Mouse (Mus musculus): ENCODE data around the gene Sh2d4b. TPM values are rescaled to one million over a fixed set of nuclear protein-coding genes. Genes with fewer than 3 reads are reported as not detected.

Sh2d4b gene
- polyA plus RNA-seq, 1 experiment from 2014 or later: 0.74 TPM

DNA sequence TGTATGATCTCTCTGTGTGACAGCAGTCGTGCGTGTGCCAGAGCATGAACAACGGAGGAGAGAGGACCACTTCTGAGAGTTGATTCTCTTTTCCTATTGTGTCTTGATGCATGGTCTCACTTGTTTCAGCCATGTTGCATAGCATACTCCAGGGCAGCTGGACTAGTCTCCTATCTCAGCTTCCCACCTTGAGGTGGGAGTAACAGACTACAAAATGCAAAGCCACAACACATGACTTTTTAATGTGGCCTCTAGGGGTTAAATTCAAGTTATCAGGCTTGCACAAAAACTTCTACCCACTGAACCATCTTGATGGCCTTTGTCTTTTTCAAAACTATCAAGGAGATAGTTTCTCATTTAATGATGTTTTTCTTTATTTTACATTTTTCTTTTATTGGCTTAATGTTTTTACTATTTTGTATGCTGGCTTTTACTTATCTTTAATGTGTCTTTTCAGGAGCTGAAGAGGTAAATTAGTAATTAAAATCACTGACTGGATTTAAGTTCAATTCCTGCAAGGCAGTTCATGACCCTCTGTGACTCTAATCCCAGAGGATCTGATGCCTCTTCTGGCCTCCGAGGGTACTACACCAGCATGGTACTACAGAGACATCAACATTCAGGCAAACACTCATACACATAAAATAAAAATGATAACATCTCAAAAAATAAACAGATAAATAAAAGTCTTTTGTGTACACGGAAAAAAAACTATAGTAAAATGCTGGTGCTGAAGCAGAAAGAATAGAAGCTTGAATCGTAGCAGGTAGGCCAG, 6.5 kb downstream of the Sh2d4b start:
- Histone ChIP-seq H3K27ac (no peak overlapping the region), H3K4me3 (no peak overlapping the region), H3K36me3 (no peaks in the 10 kb centered on the region), H3K27me3 (no peaks in the 10 kb centered on the region), H3K9me3 (no peaks in the 10 kb centered on the region), H3K4me2 (no peak overlapping the region), H3K4me1 (peaks cover 16% of the 10 kb centered on the region), H3K9ac (no peak overlapping the region)
- WGBS: 81% methylated on average over 6 of the region's 6 CpGs
- no peak for ATAC-seq (ENCODE audit: insufficient number of reproducible peaks, insufficient read depth, low FRiP score, low TSS enrichment, low read depth)

- peaks cover 16% of the 10 kb centered on the region for H3K4me1 ChIP-seq
- H3K27ac ChIP-seq: no peak overlapping the region
- no peak for ATAC-seq (ENCODE audit: insufficient number of reproducible peaks, insufficient read depth, low FRiP score, low TSS enrichment, low read depth)
- H3K9ac ChIP-seq: no peak overlapping the region
- no peak overlapping the region for H3K4me3 ChIP-seq
- H3K36me3 ChIP-seq: no peaks in the 10 kb centered on the region
- WGBS: 65% methylated on average over 1 of the region's 1 CpGs
- no peak overlapping the region for H3K4me2 ChIP-seq
- H3K9me3 ChIP-seq: no peaks in the 10 kb centered on the region
- H3K27me3 ChIP-seq: no peaks in the 10 kb centered on the region
Measured at GRCm38 (mm10) chr14:40885752-40886151, 7.3 kb downstream of the Sh2d4b start.

- 23% methylated on average over 4 of the region's 4 CpGs for WGBS
- H3K9me3 ChIP-seq: no peaks in the 10 kb centered on the region
- no peaks in the 10 kb centered on the region for H3K36me3 ChIP-seq
- H3K4me2 ChIP-seq: no peak overlapping the region
- no peak overlapping the region for H3K4me3 ChIP-seq
- peaks cover 16% of the 10 kb centered on the region for H3K4me1 ChIP-seq
- no peak overlapping the region for H3K27ac ChIP-seq
- H3K9ac ChIP-seq: no peak overlapping the region
- H3K27me3 ChIP-seq: no peaks in the 10 kb centered on the region
- no peak for ATAC-seq (ENCODE audit: insufficient number of reproducible peaks, insufficient read depth, low FRiP score, low TSS enrichment, low read depth)
Measured at GRCm38 (mm10) chr14:40885225-40885624, 7.8 kb downstream of the Sh2d4b start.

GRCm38 (mm10) chr14:40874565-40874964, 18.5 kb downstream of the Sh2d4b start:
- Histone ChIP-seq H3K9me3 (no peaks in the 10 kb centered on the region), H3K4me3 (no peak overlapping the region), H3K4me1 (no peaks in the 10 kb centered on the region), H3K36me3 (no peaks in the 10 kb centered on the region), H3K27ac (no peak overlapping the region), H3K27me3 (no peaks in the 10 kb centered on the region), H3K4me2 (no peak overlapping the region), H3K9ac (no peak overlapping the region)
- no peak for ATAC-seq (ENCODE audit: insufficient number of reproducible peaks, insufficient read depth, low FRiP score, low TSS enrichment, low read depth)

- H3K36me3 ChIP-seq: no peaks in the 10 kb centered on the region
- H3K4me1 ChIP-seq: no peaks in the 10 kb centered on the region
- H3K4me2 ChIP-seq: no peak overlapping the region
- 83% methylated on average over 5 of the region's 5 CpGs for WGBS
- no peak overlapping the region for H3K4me3 ChIP-seq
- no peak overlapping the region for H3K9ac ChIP-seq
- no peak overlapping the region for H3K27ac ChIP-seq
- H3K27me3 ChIP-seq: no peaks in the 10 kb centered on the region
- no peak for ATAC-seq (ENCODE audit: insufficient number of reproducible peaks, insufficient read depth, low FRiP score, low TSS enrichment, low read depth)
- no peaks in the 10 kb centered on the region for H3K9me3 ChIP-seq
Measured at GRCm38 (mm10) chr14:40873961-40874360, 19.1 kb downstream of the Sh2d4b start.

- no peaks in the 10 kb centered on the region for H3K9me3 ChIP-seq
- H3K4me3 ChIP-seq: no peak overlapping the region
- H3K4me1 ChIP-seq: no peaks in the 10 kb centered on the region
- ATAC-seq (ENCODE audit: insufficient number of reproducible peaks, insufficient read depth, low FRiP score, low TSS enrichment, low read depth): no peak
- no peaks in the 10 kb centered on the region for H3K36me3 ChIP-seq
- H3K27me3 ChIP-seq: no peaks in the 10 kb centered on the region
- H3K9ac ChIP-seq: no peak overlapping the region
- 71% methylated on average over 3 of the region's 3 CpGs for WGBS
- no peak overlapping the region for H3K4me2 ChIP-seq
- no peak overlapping the region for H3K27ac ChIP-seq
Measured at GRCm38 (mm10) chr14:40870598-40870997, 22.5 kb downstream of the Sh2d4b start.

DNA sequence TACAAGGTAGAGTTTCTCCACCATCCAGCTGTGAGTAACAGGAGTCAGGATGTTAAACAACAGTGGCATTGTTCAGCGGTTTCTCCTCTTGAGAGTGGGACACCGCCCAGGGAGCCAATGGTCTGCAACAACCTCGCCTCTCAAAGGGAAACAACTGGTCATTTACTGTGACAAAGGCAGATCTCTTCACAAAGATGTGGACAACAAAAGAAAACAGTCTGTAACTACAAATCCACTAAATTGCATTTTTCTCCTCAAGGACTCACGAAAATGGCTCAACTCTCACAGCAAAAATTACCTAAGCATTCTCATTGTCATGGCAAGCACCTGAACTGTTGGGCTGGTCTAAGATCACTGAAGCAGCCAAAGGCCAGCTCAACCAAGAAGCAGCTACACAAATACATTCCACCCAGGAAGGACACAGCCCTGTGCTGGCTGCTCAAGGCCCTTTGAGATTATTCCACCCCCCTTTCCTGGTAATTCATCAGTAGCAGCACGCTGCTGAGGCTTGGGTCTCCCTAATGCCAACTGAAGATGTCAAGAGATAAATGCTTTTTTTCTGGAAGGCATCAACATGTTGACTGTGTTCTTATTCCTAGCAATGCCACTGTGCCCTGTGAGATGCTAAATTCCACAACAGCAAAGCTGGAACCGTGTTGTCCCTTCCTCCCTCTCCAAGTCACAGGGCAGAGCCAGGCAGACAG, 28.1 kb downstream of the Sh2d4b start:
- no peak for ATAC-seq (ENCODE audit: insufficient number of reproducible peaks, insufficient read depth, low FRiP score, low TSS enrichment, low read depth)
- H3K4me3 ChIP-seq: no peak overlapping the region
- H3K27me3 ChIP-seq: no peaks in the 10 kb centered on the region
- no peaks in the 10 kb centered on the region for H3K4me1 ChIP-seq
- no peaks in the 10 kb centered on the region for H3K9me3 ChIP-seq
- no peak overlapping the region for H3K9ac ChIP-seq
- H3K36me3 ChIP-seq: no peaks in the 10 kb centered on the region
- H3K27ac ChIP-seq: no peak overlapping the region
- WGBS: 35% methylated on average over 6 of the region's 6 CpGs
- H3K4me2 ChIP-seq: no peak overlapping the region

DNA sequence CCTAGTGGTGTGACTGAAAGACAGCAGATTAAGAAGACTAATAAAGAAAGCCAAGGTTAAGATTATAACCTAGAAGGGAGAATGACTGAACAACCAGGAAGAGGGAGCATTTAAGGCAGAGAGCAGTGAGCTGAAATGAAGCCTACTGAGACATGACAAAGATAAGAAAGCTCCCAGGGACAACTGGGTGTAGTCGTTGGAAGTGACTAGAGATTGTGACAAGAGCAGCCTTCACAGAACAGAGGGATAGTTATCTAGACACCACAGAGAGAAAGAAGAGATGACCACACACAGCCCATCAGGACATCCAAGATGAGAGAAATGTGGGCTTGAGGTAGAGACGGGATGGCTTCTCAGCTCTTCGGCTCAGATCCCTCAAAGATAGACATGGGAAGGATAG, 29.4 kb downstream of the Sh2d4b start:
- no peak for ATAC-seq (ENCODE audit: insufficient number of reproducible peaks, insufficient read depth, low FRiP score, low TSS enrichment, low read depth)
- no peaks in the 10 kb centered on the region for H3K27me3 ChIP-seq
- no peak overlapping the region for H3K4me3 ChIP-seq
- WGBS: 72% methylated on average over 3 of the region's 3 CpGs
- no peak overlapping the region for H3K9ac ChIP-seq
- H3K9me3 ChIP-seq: no peaks in the 10 kb centered on the region
- no peaks in the 10 kb centered on the region for H3K36me3 ChIP-seq
- H3K4me2 ChIP-seq: no peak overlapping the region
- no peak overlapping the region for H3K27ac ChIP-seq
- H3K4me1 ChIP-seq: no peaks in the 10 kb centered on the region

DNA sequence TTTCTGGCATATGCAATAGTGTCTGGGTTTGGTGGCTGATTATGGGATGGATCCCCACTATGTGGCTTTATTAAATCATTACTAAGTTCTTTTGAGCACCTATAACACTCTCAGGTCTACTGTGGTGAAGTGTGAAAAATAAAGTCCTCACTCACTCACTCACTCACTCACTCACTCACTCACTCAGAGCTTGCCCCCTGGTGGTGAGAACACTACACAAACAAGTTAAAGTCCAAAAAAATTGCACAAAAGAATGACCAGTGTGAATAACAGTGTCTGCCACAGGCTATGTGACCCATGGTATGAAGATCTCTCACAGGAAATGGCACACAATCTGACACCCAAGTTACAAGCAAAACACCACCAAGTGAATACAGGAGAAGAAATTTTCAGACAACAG, 30.0 kb downstream of the Sh2d4b start:
- H3K36me3 ChIP-seq: no peaks in the 10 kb centered on the region
- no peaks in the 10 kb centered on the region for H3K27me3 ChIP-seq
- no peak overlapping the region for H3K4me2 ChIP-seq
- H3K4me1 ChIP-seq: no peaks in the 10 kb centered on the region
- no peak overlapping the region for H3K4me3 ChIP-seq
- H3K9me3 ChIP-seq: no peaks in the 10 kb centered on the region
- ATAC-seq (ENCODE audit: insufficient number of reproducible peaks, insufficient read depth, low FRiP score, low TSS enrichment, low read depth): no peak
- no peak overlapping the region for H3K9ac ChIP-seq
- no peak overlapping the region for H3K27ac ChIP-seq

DNA sequence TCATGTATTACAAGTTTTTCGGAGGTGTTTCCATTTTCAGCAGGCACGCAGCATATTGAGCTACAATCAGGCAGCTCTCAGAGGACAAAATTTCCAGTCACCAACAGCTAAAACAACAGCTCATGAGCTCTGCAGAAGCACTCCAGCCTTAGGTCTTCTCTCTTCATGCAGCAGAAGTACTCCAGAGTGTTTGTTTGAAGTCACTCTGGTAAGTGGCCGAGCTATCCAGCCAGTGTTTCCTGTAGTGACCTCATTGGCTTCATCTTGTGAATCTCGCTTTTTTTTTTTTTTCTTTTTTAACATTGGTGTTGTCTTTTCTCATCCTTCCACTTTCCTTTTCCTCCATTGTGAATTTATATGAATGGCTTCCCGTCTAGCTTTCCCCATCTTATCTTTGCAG, 40.1 kb downstream of the Sh2d4b start:
- Histone ChIP-seq H3K27ac (no peak overlapping the region), H3K27me3 (no peaks in the 10 kb centered on the region), H3K4me1 (no peaks in the 10 kb centered on the region), H3K4me3 (no peak overlapping the region), H3K9me3 (no peaks in the 10 kb centered on the region), H3K36me3 (no peaks in the 10 kb centered on the region), H3K9ac (no peak overlapping the region), H3K4me2 (no peak overlapping the region)
- ATAC-seq (ENCODE audit: insufficient number of reproducible peaks, insufficient read depth, low FRiP score, low TSS enrichment, low read depth): no peak
- WGBS: 66% methylated on average over 5 of the region's 5 CpGs

DNA sequence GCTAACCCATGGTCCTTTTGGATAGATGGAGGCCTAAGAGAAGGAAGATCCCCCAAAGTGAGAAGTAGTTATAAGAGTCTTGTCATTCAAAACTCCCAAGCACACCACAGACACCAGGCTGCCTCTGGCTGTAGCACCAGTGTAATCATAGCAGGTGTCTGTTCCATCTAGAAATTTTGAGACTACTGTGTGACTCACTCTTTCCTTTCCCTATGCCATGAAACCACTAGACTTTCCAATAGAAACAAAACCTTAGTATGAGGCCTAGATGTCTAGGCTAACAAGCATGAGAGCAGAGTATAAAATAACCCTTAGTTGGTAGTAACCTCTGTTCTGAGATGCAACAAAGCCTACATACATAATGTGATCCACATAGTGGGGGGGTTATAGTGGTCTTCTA, 55.7 kb downstream of the Sh2d4b start:
- Histone ChIP-seq H3K4me3 (no peak overlapping the region), H3K9me3 (no peaks in the 10 kb centered on the region), H3K9ac (no peak overlapping the region), H3K36me3 (no peaks in the 10 kb centered on the region), H3K27ac (no peak overlapping the region), H3K4me2 (no peak overlapping the region), H3K27me3 (no peaks in the 10 kb centered on the region), H3K4me1 (no peaks in the 10 kb centered on the region)
- ATAC-seq (ENCODE audit: insufficient number of reproducible peaks, insufficient read depth, low FRiP score, low TSS enrichment, low read depth): no peak

DNA sequence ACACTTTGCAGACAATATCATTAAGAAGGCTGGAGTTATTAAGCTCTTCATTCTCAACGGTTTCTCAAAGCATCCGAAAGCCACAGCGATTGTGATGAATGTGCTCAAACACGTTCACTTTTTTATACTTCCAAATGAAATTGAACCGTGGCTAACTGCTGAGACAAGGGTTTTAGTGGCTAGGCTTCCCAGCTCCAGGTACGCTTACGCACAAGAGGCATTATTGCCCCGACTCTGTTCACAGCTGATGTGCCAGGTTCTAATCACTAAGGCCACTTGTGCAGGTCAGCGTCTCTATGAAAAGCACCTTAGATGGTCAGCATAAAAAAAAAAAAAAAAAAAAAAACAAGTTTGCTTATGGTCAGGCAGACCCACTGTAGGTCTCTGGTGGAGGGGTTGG, 62.6 kb downstream of the Sh2d4b start:
- no peaks in the 10 kb centered on the region for H3K4me1 ChIP-seq
- ATAC-seq (ENCODE audit: insufficient number of reproducible peaks, insufficient read depth, low FRiP score, low TSS enrichment, low read depth): no peak

More for the DNA sequence above, 62.6 kb downstream of the Sh2d4b start:
- Histone ChIP-seq H3K9ac (no peak overlapping the region), H3K4me2 (no peak overlapping the region), H3K27me3 (no peaks in the 10 kb centered on the region), H3K27ac (no peak overlapping the region), H3K9me3 (no peaks in the 10 kb centered on the region), H3K4me3 (no peak overlapping the region), H3K36me3 (no peaks in the 10 kb centered on the region)
- 85% methylated on average over 9 of the region's 9 CpGs for WGBS
